Mouse (Mus musculus) c-Kit-positive CD71-positive TER-119-negative erythroid progenitor cells, embryonic 14.5 days (primary cell): Measurements from ENCODE around the gene Alg9.
"Not testable (repeated sequence)": the region's sequence is repeated elsewhere in the genome, so short reads cannot be mapped to it uniquely, and the experiment has no call there.

Experiments
- DNase-seq: peaks from one replicate; pipeline ENCODE4 v3.0.0-alpha.2; 2013; ENCODE audit warnings: low read depth

The Alg9 gene

GRCm38 (mm10) chr9:50816512-50816911, 41.7 kb downstream of the Alg9 start:
- no peak for DNase-seq

- DNase-seq: no peak
Observed at GRCm38 (mm10) chr9:50818050-50818449, 43.2 kb downstream of the Alg9 start.

- no peak for DNase-seq
Observed at GRCm38 (mm10) chr9:50819716-50820115, 44.9 kb downstream of the Alg9 start.

GRCm38 (mm10) chr9:50821651-50822050, 46.8 kb downstream of the Alg9 start:
- no peak for DNase-seq

GRCm38 (mm10) chr9:50822216-50822615, 47.4 kb downstream of the Alg9 start:
- DNase-seq: no peak

GRCm38 (mm10) chr9:50823779-50824453, 49.1 kb downstream of the Alg9 start:
- peak; percentile 64 for DNase-seq

- DNase-seq: no peak
Observed at GRCm38 (mm10) chr9:50831514-50831913, 56.7 kb downstream of the Alg9 start.

- no peak for DNase-seq
Observed at GRCm38 (mm10) chr9:50832162-50832561, 57.3 kb downstream of the Alg9 start.

- DNase-seq: not testable (repeated sequence)
Observed at GRCm38 (mm10) chr9:50832582-50832981, 57.8 kb downstream of the Alg9 start.

GRCm38 (mm10) chr9:50833786-50834185, 59.0 kb downstream of the Alg9 start:
- DNase-seq: no peak

GRCm38 (mm10) chr9:50835068-50835705, 60.4 kb downstream of the Alg9 start:
- DNase-seq: no peak

- DNase-seq: no peak
Observed at GRCm38 (mm10) chr9:50836097-50836496, 61.3 kb downstream of the Alg9 start.

- no peak for DNase-seq
Observed at GRCm38 (mm10) chr9:50841079-50841789, 66.4 kb downstream of the Alg9 start.

GRCm38 (mm10) chr9:50845081-50845480, 70.3 kb downstream of the Alg9 start, which contains the start of gene Ppp2r1b:
Gene Ppp2r1b (plus strand): TSS chr9:50845301.
- DNase-seq: no peak

- DNase-seq: no peak
Observed at GRCm38 (mm10) chr9:50845547-50845946, 70.7 kb downstream of the Alg9 start.

GRCm38 (mm10) chr9:50847133-50847532, 72.3 kb downstream of the Alg9 start:
- DNase-seq: no peak

GRCm38 (mm10) chr9:50847606-50848368, 73.0 kb downstream of the Alg9 start:
- no peak for DNase-seq

- no peak for DNase-seq
Observed at GRCm38 (mm10) chr9:50848821-50849220, 74.0 kb downstream of the Alg9 start.

GRCm38 (mm10) chr9:50849249-50849648, 74.4 kb downstream of the Alg9 start:
- DNase-seq: peak; percentile 75

GRCm38 (mm10) chr9:50849755-50850154, 74.9 kb downstream of the Alg9 start:
- no peak for DNase-seq

GRCm38 (mm10) chr9:50850271-50850670, 75.5 kb downstream of the Alg9 start:
- DNase-seq: no peak

GRCm38 (mm10) chr9:50850713-50851112, 75.9 kb downstream of the Alg9 start:
- no peak for DNase-seq
